In the genomic region with DNA sequence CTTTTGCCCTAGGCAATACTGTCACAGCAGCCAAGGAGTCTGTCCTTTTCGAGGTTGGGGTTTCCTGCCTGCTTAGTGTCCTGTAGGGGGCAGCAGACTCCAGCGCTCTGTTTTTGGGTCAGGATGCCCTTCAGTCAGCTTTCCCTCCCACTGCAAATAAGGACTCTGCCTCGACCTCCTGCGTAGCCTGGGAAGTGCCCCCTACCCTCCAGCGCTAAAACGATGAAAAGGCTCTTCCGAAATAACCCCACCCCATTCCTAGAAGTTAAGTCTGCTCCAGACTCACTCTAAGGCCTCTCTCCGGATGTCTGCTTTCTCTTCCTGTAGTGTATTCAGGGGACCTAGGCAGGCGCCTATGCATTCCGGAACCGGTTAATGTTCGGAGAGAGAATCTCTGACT, we compare ENCODE assay signal across 8 mouse cellular contexts. TPM values are rescaled to one million over a fixed set of nuclear protein-coding genes. Genes with fewer than 3 reads are reported as not detected.
A peak's percentile ranks its signal among the peaks of the same experiment; 100 is the strongest.
DNase-seq lines count a peak whose midpoint lies in the region; ATAC-seq and TF ChIP-seq lines count a peak whose summit lies in the region.

No protein-coding gene starts in this region.

- in situ Hi-C loops in ES-E14 (cut with MboI; ENCODE audit: low sequenced_read_pairs in 2 of 2, unreplicated experiment in 2 of 2): no loop called here

- H3K36me3 ChIP-seq in ES-E14 (ENCODE audit: control insufficient read depth, insufficient read depth, low read length, poor library complexity, severe bottlenecking): no peaks in the 10 kb centered on the region
- H3K36me3 ChIP-seq in forebrain, embryonic 13.5 days (ENCODE audit: poor library complexity, severe bottlenecking): no peaks in the 10 kb centered on the region
- H3K36me3 ChIP-seq in lung, embryonic 15.5 days: no peaks in the 10 kb centered on the region

- H3K27ac ChIP-seq in ES-E14 (ENCODE audit: insufficient read depth, low read depth, low read length, poor library complexity, severe bottlenecking): peak overlapping the region; percentile 99
- peak overlapping the region; percentile 40; the same call in 1 of the 2 replicates for H3K27ac ChIP-seq in forebrain, embryonic 13.5 days
- peak overlapping the region; percentile 61 for H3K27ac ChIP-seq in layer of hippocampus, adult 2 months
- H3K27ac ChIP-seq in lung, embryonic 15.5 days: peak overlapping the region; percentile 25

- DNase-seq in ES-E14 (ENCODE audit: low read depth, low spot score): peak; percentile 97
- DNase-seq in c-Kit-positive CD71-positive TER-119-positive erythroid progenitor cells, embryonic 14.5 days (ENCODE audit: low spot score): peak; percentile 82
- DNase-seq in heart, postnatal 25 days (ENCODE audit: low spot score): peak; percentile 69
- peak; percentile 76 to 79 for DNase-seq in layer of hippocampus, adult 2 months (ENCODE audit: low spot score in 2 of 2)
- DNase-seq in thymus, postnatal 0 days (ENCODE audit: low spot score): peak; percentile 86

- H3K9ac ChIP-seq in ES-E14 (ENCODE audit: insufficient read depth, low read depth, low read length, poor library complexity, severe bottlenecking): peak overlapping the region; percentile 86; the same call in 1 of the 2 replicates
- peak overlapping the region; percentile 61 for H3K9ac ChIP-seq in forebrain, embryonic 13.5 days
- H3K9ac ChIP-seq in lung, embryonic 15.5 days: 0 out of 2 replicates have a peak overlapping the region, but pooled peaks have one; percentile 7

- H3K27me3 ChIP-seq in forebrain, embryonic 13.5 days: no peaks in the 10 kb centered on the region
- H3K27me3 ChIP-seq in lung, embryonic 15.5 days: no peaks in the 10 kb centered on the region

- ATAC-seq in forebrain, embryonic 13.5 days: peak; percentile 22; the same call in 1 of the 2 replicates
- no peak for ATAC-seq in lung, embryonic 15.5 days (ENCODE audit: borderline replicate concordance, extremely low read depth, low FRiP score, low TSS enrichment)
- ATAC-seq in neutrophil, adult 5-6 weeks (ENCODE audit: extremely low read depth, insufficient number of reproducible peaks, low FRiP score, poor library complexity, severe bottlenecking): peak; percentile 73

- peaks cover 9 to 17% of the 10 kb centered on the region in 2 experiments for H3K4me1 ChIP-seq in ES-E14 (ENCODE audit: control insufficient read depth in 2 of 2, insufficient read depth in 2 of 2, low read length in 2 of 2, poor library complexity in 1 of 2)
- H3K4me1 ChIP-seq in forebrain, embryonic 13.5 days: peaks cover 37% of the 10 kb centered on the region
- H3K4me1 ChIP-seq in lung, embryonic 15.5 days: peaks cover 54% of the 10 kb centered on the region

- H3K4me3 ChIP-seq in ES-E14 (ENCODE audit: insufficient read depth in 1 of 2, low read depth in 1 of 2, low read length in 2 of 2, poor library complexity in 1 of 2, severe bottlenecking in 1 of 2): peak overlapping the region; percentile 14 to 66
- peak overlapping the region; percentile 29 for H3K4me3 ChIP-seq in forebrain, embryonic 13.5 days
- peak overlapping the region; percentile 47 for H3K4me3 ChIP-seq in layer of hippocampus, adult 2 months
- H3K4me3 ChIP-seq in lung, embryonic 15.5 days: peak overlapping the region; percentile 32

- intact Hi-C loops in heart, postnatal 25 days (cut with DNase I): loop anchor here (2.0 to 10.0 kb wide), 4 partner anchors 48 to 171 kb away; a partner anchor contains a TSS

- under 1% methylated on average over 12 of the region's 12 CpGs for WGBS in forebrain, embryonic 13.5 days
- WGBS in lung, embryonic 15.5 days: 1% methylated on average over 12 of the region's 12 CpGs

- TF ChIP-seq CTCF in layer of hippocampus, adult 2 months (conservative IDR thresholded peaks at IDR 0.05): peak; percentile 98

- H3K9me3 ChIP-seq in ES-E14 (ENCODE audit: control insufficient read depth, insufficient read depth, low read depth, low read length): no peaks in the 10 kb centered on the region
- H3K9me3 ChIP-seq in forebrain, embryonic 13.5 days (replicated peaks): no peaks in the 10 kb centered on the region
- H3K9me3 ChIP-seq in lung, embryonic 15.5 days: no peaks in the 10 kb centered on the region

- H3K4me2 ChIP-seq in forebrain, embryonic 13.5 days: peak overlapping the region; percentile 64
- H3K4me2 ChIP-seq in lung, embryonic 15.5 days: peak overlapping the region; percentile 72

TF ChIP-seq in ES-E14, 5 proteins besides CTCF, POLR2A, EP300 and RAD21:
- TF ChIP-seq ZNF384 (IDR thresholded peaks at IDR 0.05; ENCODE audit: low read depth, low read length): no peak
- peak; percentile 40; the same call in 1 of the 2 replicates for TF ChIP-seq ZC3H11A (IDR thresholded peaks at IDR 0.05; ENCODE audit: borderline replicate concordance, low read depth, low read length)

RNA-seq across cellular contexts. Expression of a gene that starts 1.5 kb away (rescaled TPM):
- total RNA-seq in ES-E14 (2012; rRNA removed): 7.0 and 9.9 TPM in 2 replicates
- polyA plus RNA-seq in forebrain, embryonic 13.5 days (2015; fragmentation: Nextera tagmentation; extraction: Ambion mirVana): 4.7 and 6.5 TPM in 2 replicates
- total RNA-seq in heart, postnatal 25 days (2021): 1 to 10 TPM in 1 of 2 experiments, under 1 TPM in 1; 0.73 to 1.4 TPM
- total RNA-seq in layer of hippocampus, adult 2 months (2021): 1 to 10 TPM; 2.6 to 5.0 TPM
- 2.7 and 3.2 TPM in 2 replicates for polyA plus RNA-seq in lung, embryonic 15.5 days (2015; fragmentation: Nextera tagmentation; extraction: Ambion mirVana)
- total RNA-seq in neutrophil, adult 5-6 weeks (2017): not detected in 2 replicates
- polyA plus RNA-seq in thymus, postnatal 0 days (2015; fragmentation: Nextera tagmentation; extraction: Ambion mirVana): 5.3 and 6.2 TPM in 2 replicates

RNA-seq across cellular contexts. Expression of a gene that starts 38.7 kb away (rescaled TPM):
- total RNA-seq in ES-E14 (2012; rRNA removed): 4.9 TPM in 2 replicates
- 2.2 and 2.3 TPM in 2 replicates for polyA plus RNA-seq in forebrain, embryonic 13.5 days (2015; fragmentation: Nextera tagmentation; extraction: Ambion mirVana)
- under 1 TPM; 0.10 to 0.28 TPM for total RNA-seq in heart, postnatal 25 days (2021)
- total RNA-seq in layer of hippocampus, adult 2 months (2021): 1 to 10 TPM; 2.1 to 2.9 TPM
- 1.7 TPM in 2 replicates for polyA plus RNA-seq in lung, embryonic 15.5 days (2015; fragmentation: Nextera tagmentation; extraction: Ambion mirVana)
- total RNA-seq in neutrophil, adult 5-6 weeks (2017): 0.93 and 2.7 TPM in 2 replicates
- polyA plus RNA-seq in thymus, postnatal 0 days (2015; fragmentation: Nextera tagmentation; extraction: Ambion mirVana): 1.3 and 1.4 TPM in 2 replicates

RNA-seq across cellular contexts. Expression of a gene that starts 38.8 kb away (rescaled TPM):
- 17.7 and 18.9 TPM in 2 replicates for total RNA-seq in ES-E14 (2012; rRNA removed)
- 18.6 and 24.1 TPM in 2 replicates for polyA plus RNA-seq in forebrain, embryonic 13.5 days (2015; fragmentation: Nextera tagmentation; extraction: Ambion mirVana)
- 10 to 100 TPM; 10.3 to 11.8 TPM for total RNA-seq in heart, postnatal 25 days (2021)
- total RNA-seq in layer of hippocampus, adult 2 months (2021): 10 to 100 TPM; 53.2 to 57.8 TPM
- polyA plus RNA-seq in lung, embryonic 15.5 days (2015; fragmentation: Nextera tagmentation; extraction: Ambion mirVana): 23.1 and 23.4 TPM in 2 replicates
- 15.7 and 17.7 TPM in 2 replicates for total RNA-seq in neutrophil, adult 5-6 weeks (2017)
- 18.9 and 20.1 TPM in 2 replicates for polyA plus RNA-seq in thymus, postnatal 0 days (2015; fragmentation: Nextera tagmentation; extraction: Ambion mirVana)

RNA-seq across cellular contexts. Expression of a gene that starts 50.3 kb away (rescaled TPM):
- 22.1 and 24.6 TPM in 2 replicates for total RNA-seq in ES-E14 (2012; rRNA removed)
- 43.1 and 44.0 TPM in 2 replicates for polyA plus RNA-seq in forebrain, embryonic 13.5 days (2015; fragmentation: Nextera tagmentation; extraction: Ambion mirVana)
- 1 to 10 TPM; 8.2 to 8.8 TPM for total RNA-seq in heart, postnatal 25 days (2021)
- 10 to 100 TPM; 18.0 to 19.3 TPM for total RNA-seq in layer of hippocampus, adult 2 months (2021)
- polyA plus RNA-seq in lung, embryonic 15.5 days (2015; fragmentation: Nextera tagmentation; extraction: Ambion mirVana): 13.6 and 14.2 TPM in 2 replicates
- 23.6 and 28.4 TPM in 2 replicates for total RNA-seq in neutrophil, adult 5-6 weeks (2017)
- polyA plus RNA-seq in thymus, postnatal 0 days (2015; fragmentation: Nextera tagmentation; extraction: Ambion mirVana): 12.7 and 13.2 TPM in 2 replicates

Comparison
In these comparisons a context has a peak if more than half of its experiments do, and no peak if none do; other contexts are left out.
1. H3K27ac ChIP-seq: peak in every context shown above with its lines; median percentile 99 in ES-E14; 61 in layer of hippocampus, adult 2 months; 40 in forebrain, embryonic 13.5 days; 25 in lung, embryonic 15.5 days.
2. H3K9ac ChIP-seq: peak in every context shown above with its lines; median percentile 86 in ES-E14; 61 in forebrain, embryonic 13.5 days; 7 in lung, embryonic 15.5 days.